Mouse (Mus musculus) neural tube, embryonic 14.5 days (tissue): Measurements from ENCODE around the gene Cd68. TPM values are rescaled to one million over a fixed set of nuclear protein-coding genes. Genes with fewer than 3 reads are reported as not detected.

Source experiments
- ATAC-seq: fragments of 200-750 bp; cut with Nextera tagmentation; 2 replicates; pipeline ENCODE4 v1.8.0; 2017; ENCODE audit warnings: low read depth, mild to moderate bottlenecking, moderate TSS enrichment, moderate library complexity
- H3K27ac ChIP-seq: fragments of 300-500 bp; sonication (generic); 2 replicates; pipeline ENCODE4 v1.5.1; 2014; ENCODE audit warnings: low read depth, mild to moderate bottlenecking, control low read depth, low read length, moderate library complexity, mixed read lengths
- H3K27me3 ChIP-seq: fragments of 300-500 bp; sonication (generic); 2 replicates; pipeline ENCODE4 v1.6.1; 2014; ENCODE audit warnings: low read length; ENCODE audit not compliant: control insufficient read depth, insufficient read depth
- H3K36me3 ChIP-seq: fragments of 300-500 bp; sonication (generic); 2 replicates; pipeline ENCODE4 v1.6.1; 2014; ENCODE audit warnings: low read length, mixed read lengths; ENCODE audit not compliant: control insufficient read depth, insufficient read depth
- H3K4me1 ChIP-seq: fragments of 300-500 bp; sonication (generic); 2 replicates; pipeline ENCODE4 v1.6.1; 2014; ENCODE audit warnings: low read length; ENCODE audit not compliant: control insufficient read depth, insufficient read depth
- H3K4me2 ChIP-seq: fragments of 300-500 bp; sonication (generic); 2 replicates; pipeline ENCODE4 v1.6.1; 2014; ENCODE audit warnings: mild to moderate bottlenecking, low read depth, low read length, control low read depth
- H3K4me3 ChIP-seq: fragments of 300-500 bp; sonication (generic); 2 replicates; pipeline ENCODE4 v1.5.1; 2014; ENCODE audit warnings: low read depth, low read length, control low read depth, mixed read lengths
- H3K9ac ChIP-seq: fragments of 300-500 bp; sonication (generic); replicated peaks from 2 replicates; pipeline ENCODE4 v1.6.1; 2014; ENCODE audit warnings: low read depth, mild to moderate bottlenecking, control low read depth, low read length, mixed read lengths
- H3K9me3 ChIP-seq: fragments of 300-500 bp; sonication (generic); 2 replicates; pipeline ENCODE4 v1.6.1; 2016; ENCODE audit warnings: low read length; ENCODE audit not compliant: control insufficient read depth
- WGBS: fragments of 180-500 bp; shearing (Covaris S2); extraction: QIAGEN DNeasy Blood & Tissue Kit; methylation state at CpG from one replicate; pipeline ENCODE4 v1.1.7; 2014; 5-methylcytosine and 5-hydroxymethylcytosine counted together
- polyA plus RNA-seq: library from polyadenylated mRNA; unstranded; fragments of >200 nt; fragmentation: Nextera tagmentation; extraction: Ambion mirVana; gene quantifications from 2 replicates; pipeline ENCODE4 v1.2.1, GENCODE M21; 2014

Cd68 gene
- 3.7 and 11.2 TPM in 2 replicates for polyA plus RNA-seq

- H3K4me1 ChIP-seq, result peaks cover 26% of the 10 kb centered on the region
- no peak within 1 kb of the TSS for H3K4me2 ChIP-seq
- no peak for ATAC-seq
- H3K27me3 ChIP-seq, result no peaks in the 10 kb centered on the region
- H3K9ac ChIP-seq, result no peak within 1 kb of the TSS
- 36% methylated on average over 7 of the region's 7 CpGs for WGBS
- H3K36me3 ChIP-seq, result peaks cover 56% of the 10 kb centered on the region
- H3K9me3 ChIP-seq, result no peaks in the 10 kb centered on the region
- H3K4me3 ChIP-seq, result no peak within 1 kb of the TSS
- H3K27ac ChIP-seq, result no peak within 1 kb of the TSS
Observed at GRCm38 (mm10) chr11:69665961-69666664, at the start of gene Cd68. Gene Cd68, minus strand, starts transcription at chr11:69666153.

GRCm38 (mm10) chr11:69715482-69715881 is 49.5 kb upstream of the Cd68 start:
- Histone ChIP-seq H3K36me3 (no peaks in the 10 kb centered on the region), H3K4me1 (no peaks in the 10 kb centered on the region), H3K4me3 (no peak overlapping the region), H3K9ac (no peak overlapping the region), H3K4me2 (no peak overlapping the region), H3K27me3 (no peaks in the 10 kb centered on the region), H3K9me3 (no peaks in the 10 kb centered on the region), H3K27ac (no peak overlapping the region)
- ATAC-seq, result no peak
- WGBS, result 56% methylated on average over 9 of the region's 9 CpGs

- H3K4me3 ChIP-seq, result no peak overlapping the region
- H3K27ac ChIP-seq, result no peak overlapping the region
- H3K9me3 ChIP-seq, result no peaks in the 10 kb centered on the region
- H3K4me1 ChIP-seq, result no peaks in the 10 kb centered on the region
- H3K36me3 ChIP-seq, result no peaks in the 10 kb centered on the region
- ATAC-seq, result no peak
- no peak overlapping the region for H3K9ac ChIP-seq
- WGBS, result 86% methylated on average over 18 of the region's 18 CpGs
- no peak overlapping the region for H3K4me2 ChIP-seq
- no peaks in the 10 kb centered on the region for H3K27me3 ChIP-seq
Observed at GRCm38 (mm10) chr11:69714636-69715329, 48.8 kb upstream of the Cd68 start.

- H3K4me2 ChIP-seq, result no peak overlapping the region
- H3K9ac ChIP-seq, result no peak overlapping the region
- no peaks in the 10 kb centered on the region for H3K36me3 ChIP-seq
- H3K4me1 ChIP-seq, result no peaks in the 10 kb centered on the region
- ATAC-seq, result no peak
- WGBS, result 78% methylated on average over 20 of the region's 20 CpGs
- no peak overlapping the region for H3K4me3 ChIP-seq
- no peaks in the 10 kb centered on the region for H3K27me3 ChIP-seq
- H3K27ac ChIP-seq, result no peak overlapping the region
- H3K9me3 ChIP-seq, result no peaks in the 10 kb centered on the region
Observed at GRCm38 (mm10) chr11:69712954-69713672, 47.2 kb upstream of the Cd68 start.

- ATAC-seq, result no peak
- Histone ChIP-seq H3K4me1 (no peaks in the 10 kb centered on the region), H3K4me2 (no peak overlapping the region), H3K9ac (no peak overlapping the region), H3K27ac (no peak overlapping the region), H3K27me3 (no peaks in the 10 kb centered on the region), H3K9me3 (no peaks in the 10 kb centered on the region), H3K36me3 (no peaks in the 10 kb centered on the region), H3K4me3 (no peak overlapping the region)
- WGBS, result 79% methylated on average over 2 of the region's 2 CpGs
Observed at GRCm38 (mm10) chr11:69711082-69711481, 45.1 kb upstream of the Cd68 start.

- Histone ChIP-seq H3K4me3 (no peak overlapping the region), H3K36me3 (no peaks in the 10 kb centered on the region), H3K9ac (no peak overlapping the region), H3K4me2 (no peak overlapping the region), H3K27ac (no peak overlapping the region), H3K4me1 (no peaks in the 10 kb centered on the region), H3K27me3 (no peaks in the 10 kb centered on the region), H3K9me3 (no peaks in the 10 kb centered on the region)
- whole genome bisulfite sequencing, result 80% methylated on average over 3 of the region's 3 CpGs
- no peak for ATAC-seq
Observed at GRCm38 (mm10) chr11:69710470-69710869, 44.5 kb upstream of the Cd68 start.

GRCm38 (mm10) chr11:69709554-69710446 is 43.8 kb upstream of the Cd68 start:
- WGBS, result 66% methylated on average over 11 of the region's 11 CpGs
- H3K36me3 ChIP-seq, result no peaks in the 10 kb centered on the region
- H3K27ac ChIP-seq, result no peak overlapping the region
- H3K4me3 ChIP-seq, result no peak overlapping the region
- no peak overlapping the region for H3K9ac ChIP-seq
- H3K4me2 ChIP-seq, result no peak overlapping the region
- no peak for ATAC-seq
- no peaks in the 10 kb centered on the region for H3K27me3 ChIP-seq
- no peaks in the 10 kb centered on the region for H3K9me3 ChIP-seq
- no peaks in the 10 kb centered on the region for H3K4me1 ChIP-seq

- H3K4me3 ChIP-seq, result no peak overlapping the region
- no peaks in the 10 kb centered on the region for H3K36me3 ChIP-seq
- H3K4me1 ChIP-seq, result no peaks in the 10 kb centered on the region
- no peak overlapping the region for H3K4me2 ChIP-seq
- no peaks in the 10 kb centered on the region for H3K27me3 ChIP-seq
- ATAC-seq, result no peak
- no peaks in the 10 kb centered on the region for H3K9me3 ChIP-seq
- no peak overlapping the region for H3K27ac ChIP-seq
- H3K9ac ChIP-seq, result no peak overlapping the region
- WGBS, result 84% methylated on average over 3 of the region's 3 CpGs
Observed at GRCm38 (mm10) chr11:69708614-69709265, 42.8 kb upstream of the Cd68 start.
